Mouse (Mus musculus) adrenal gland (tissue): ENCODE data around the gene Tmem259.

Experiments
- intact Hi-C: fragments of 180-260 bp; cut with DNase I; formaldehyde crosslinking; loops from one replicate; pipeline ENCODE4 v1.15.1; 2025
- long read RNA-seq, 2 experiments: library from polyadenylated mRNA; unstranded; transcript quantifications; one replicate each; pipeline ENCODE4 v2.0.0; 2020; ENCODE audit warnings: borderline replicate concordance in 1 of 2; ENCODE audit not compliant: insufficient replicate concordance in 1 of 2

Tmem259 gene
- long read RNA-seq, experiment 1, partial matches to known transcripts, result 9 of 13 reads
- long read RNA-seq, experiment 1, other reads (novel, unspliced or antisense), result 2 of 13 reads
- long read RNA-seq, experiment 2, partial matches to known transcripts, result 5 of 12 reads
- long read RNA-seq, experiment 2, other reads (novel, unspliced or antisense), result 7 of 12 reads

DNA sequence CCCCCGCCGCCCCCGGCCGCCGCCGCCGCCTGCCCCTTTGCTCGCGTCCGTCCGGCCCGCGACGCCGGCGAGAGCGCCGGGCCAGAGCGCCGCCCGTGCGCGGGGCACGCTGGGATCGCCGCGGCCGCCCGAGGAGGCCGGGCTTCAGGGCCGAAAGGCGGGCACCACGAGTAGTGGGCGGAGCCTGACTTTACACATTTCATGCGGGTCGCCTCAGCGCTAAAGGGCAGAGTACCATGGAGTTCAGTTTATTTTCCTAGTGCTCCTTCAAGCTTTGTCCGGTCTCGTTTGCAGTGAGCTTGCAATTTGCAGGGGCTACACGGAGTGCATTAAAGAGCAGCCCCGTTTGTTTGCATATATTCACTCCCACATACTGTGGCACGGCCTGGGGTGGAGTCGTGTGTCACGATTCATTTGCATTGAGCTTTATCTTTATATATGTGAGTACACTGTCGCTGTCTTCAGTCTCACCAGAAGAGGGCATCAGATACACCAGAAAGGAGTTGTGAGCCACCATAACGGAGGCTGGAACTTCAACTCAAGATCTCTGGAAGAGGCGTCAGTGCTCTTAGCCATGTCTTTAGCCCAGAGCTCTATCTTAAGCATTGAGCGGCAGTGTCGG, at the start of gene Tmem259:
Gene Tmem259, minus strand, starts transcription at position 136 of the 622 bp plus-strand sequence.
- intact Hi-C loops, result no loop called here

DNA sequence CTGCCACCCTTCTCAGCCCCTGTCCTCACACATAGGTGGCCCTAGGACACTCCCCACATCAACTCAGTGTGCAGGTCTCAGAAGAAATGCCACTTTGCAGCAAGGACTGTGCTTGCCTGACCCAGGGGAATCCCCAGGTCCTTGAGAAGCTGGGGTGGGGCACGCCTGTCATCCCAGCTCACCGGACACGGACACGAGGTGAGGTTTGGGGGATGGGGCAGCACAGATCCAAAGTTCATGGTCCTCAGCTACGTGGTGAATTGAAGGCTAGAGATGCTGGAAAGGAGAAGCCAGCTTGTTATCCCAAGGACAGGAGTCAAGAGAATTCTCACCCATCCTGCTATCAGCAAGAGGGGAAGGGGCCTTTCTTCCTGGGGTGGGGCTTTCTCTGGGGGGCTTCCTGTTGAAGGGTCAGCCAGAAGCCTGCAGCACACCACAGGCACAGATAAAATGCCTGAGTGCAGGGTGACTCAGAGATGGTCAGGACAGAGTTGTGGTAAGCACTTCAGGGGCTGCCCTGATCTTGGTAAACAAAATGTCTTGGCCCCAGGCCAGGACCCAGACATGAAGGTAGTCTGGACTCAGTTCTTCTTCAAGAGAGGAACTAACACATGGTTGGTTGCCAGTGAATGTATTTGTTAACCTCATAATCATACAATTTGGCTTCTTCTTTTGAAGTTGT, 48.8 kb upstream of the Tmem259 start:
- intact Hi-C loops, result loop anchor here (5.0 kb wide), 1 partner anchor 36 kb away; the partner anchor contains the start of gene Abca7

DNA sequence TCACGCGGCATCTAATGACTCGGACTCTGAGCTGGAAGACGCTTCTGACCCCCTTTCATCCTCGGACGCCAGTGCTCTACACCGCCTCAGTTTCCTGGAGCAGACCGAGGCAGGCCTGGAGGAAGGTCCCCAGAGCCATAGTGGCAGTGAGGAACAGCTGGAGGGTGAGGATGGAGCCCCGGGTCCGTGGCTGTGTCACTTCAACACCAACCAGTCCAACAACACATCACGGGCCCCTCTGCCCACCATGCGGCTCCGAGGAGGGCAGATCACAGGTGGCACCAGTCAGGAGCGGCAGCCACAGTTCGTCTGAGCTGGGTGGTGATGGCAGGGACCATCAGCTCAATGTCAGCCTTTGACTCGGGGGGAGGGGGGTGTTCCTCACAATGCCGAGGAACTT, 46.6 kb upstream of the Tmem259 start:
- intact Hi-C loops, result loop anchor here (5.0 kb wide), 1 partner anchor 33 kb away; the partner anchor contains the start of gene Abca7

DNA sequence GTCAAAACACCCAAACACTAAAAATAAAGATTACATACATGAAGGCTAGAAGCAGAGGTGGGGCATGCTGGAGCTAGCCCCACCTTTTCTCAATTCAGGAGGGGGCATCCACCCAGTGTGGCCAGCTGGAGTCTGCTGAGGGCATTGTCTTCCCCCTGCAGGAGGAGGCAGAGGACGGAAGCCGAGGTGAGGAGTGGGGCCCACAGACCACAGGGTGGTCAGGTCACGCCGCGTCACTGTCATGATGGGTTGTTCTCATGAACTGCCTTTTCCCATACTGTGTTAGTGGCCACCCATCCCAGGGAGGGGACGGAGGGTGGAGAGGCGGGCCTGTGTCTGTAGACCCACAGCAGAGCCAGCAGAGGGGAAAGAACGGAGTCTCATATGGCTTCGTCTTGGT, 46.1 kb upstream of the Tmem259 start:
- intact Hi-C loops, result loop anchor here (5.0 kb wide), 1 partner anchor 33 kb away; the partner anchor contains the start of gene Abca7

DNA sequence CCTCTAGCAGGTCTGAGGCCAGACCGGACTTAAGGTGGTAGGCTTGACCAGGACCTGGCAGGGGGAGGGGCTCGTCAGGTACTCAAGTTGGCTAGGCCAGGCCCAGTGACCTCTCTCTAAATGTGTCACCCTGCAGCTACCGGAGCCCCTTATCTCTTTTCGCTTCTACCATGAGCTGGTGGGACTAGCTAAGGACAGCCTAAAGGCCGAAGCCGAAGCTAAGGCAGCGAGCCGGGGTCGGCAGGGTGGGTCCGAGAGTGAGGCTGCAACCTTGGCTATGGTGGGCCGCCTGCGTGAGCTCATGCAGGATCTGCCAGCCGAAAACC, 44.4 kb upstream of the Tmem259 start:
- intact Hi-C loops, result no loop called here

DNA sequence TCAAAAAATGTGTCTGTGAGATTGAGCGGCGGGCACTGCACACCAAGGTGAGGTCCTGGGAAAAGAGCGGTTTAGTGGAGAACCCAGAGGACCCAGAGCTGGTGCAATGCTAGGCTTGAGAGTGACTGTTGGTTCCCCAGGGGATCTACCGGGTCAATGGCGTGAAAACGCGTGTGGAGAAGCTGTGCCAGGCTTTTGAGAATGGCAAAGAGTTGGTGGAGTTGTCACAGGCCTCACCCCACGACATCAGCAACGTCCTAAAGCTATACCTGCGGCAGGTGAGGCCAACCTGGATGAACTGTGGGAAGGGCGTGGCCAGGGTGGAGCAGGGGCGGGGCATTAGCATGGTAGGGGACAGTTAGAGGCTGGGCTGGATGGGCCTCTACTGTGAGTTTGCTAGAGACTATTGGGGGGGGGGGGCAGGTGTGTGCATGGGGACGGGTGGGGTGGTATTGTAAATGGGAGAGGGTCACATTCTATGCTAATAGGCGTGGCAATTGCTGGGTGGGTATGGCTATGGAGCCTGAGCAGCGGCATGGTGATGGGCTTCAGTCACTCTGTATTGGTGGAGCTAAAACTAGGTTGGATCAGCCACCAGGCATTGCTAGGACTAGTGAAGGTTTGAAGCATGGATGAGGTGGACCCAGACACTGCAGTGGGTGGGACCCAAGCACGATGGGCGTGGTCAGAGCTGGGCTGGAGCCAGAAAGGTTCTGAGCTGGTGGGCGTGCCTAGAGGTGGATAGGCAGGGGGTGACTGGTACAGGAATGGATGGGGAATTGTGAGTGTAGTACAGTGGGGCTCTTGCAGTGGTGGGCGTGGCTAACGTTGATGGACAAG, 43.8 kb upstream of the Tmem259 start:
- intact Hi-C loops, result no loop called here

DNA sequence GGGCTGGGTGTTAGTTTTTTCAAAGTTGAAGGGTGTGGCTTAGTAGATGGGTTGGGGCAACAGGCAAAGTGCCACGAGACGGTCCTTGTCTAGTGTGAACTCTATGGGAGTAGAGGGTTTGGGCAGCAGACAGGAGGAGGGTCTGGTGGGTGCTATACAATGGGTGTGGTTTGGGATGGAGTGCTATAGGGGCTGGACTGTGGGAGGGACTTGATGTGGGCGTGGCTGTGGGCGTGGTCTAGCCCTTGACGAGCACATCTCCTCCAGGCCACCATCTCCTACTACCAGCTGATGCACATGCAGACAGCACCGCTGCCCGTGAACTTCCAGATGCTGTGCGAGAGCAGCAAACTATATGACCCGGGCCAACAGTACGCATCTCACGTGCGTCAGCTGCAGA, 41.8 kb upstream of the Tmem259 start:
- intact Hi-C loops, result no loop called here

DNA sequence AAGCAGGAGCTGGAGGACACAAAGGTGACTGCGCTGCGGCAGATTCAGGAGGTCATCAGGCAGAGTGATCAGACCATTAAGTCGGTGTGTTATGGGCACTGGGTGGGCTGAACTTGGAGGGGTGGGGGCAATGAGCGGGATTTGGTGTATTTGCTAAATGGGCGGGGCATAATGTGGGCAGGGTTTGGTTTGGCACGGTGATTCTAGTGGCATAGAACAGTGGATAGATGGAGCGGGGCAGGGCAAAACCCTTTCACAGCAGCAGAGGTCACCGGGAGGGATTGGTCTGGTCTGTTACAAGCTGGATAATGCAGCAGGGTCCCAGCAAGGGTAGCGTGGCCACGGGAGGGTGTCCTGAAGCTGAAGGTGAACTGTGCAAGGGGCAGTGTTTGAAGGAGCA, 41.3 kb upstream of the Tmem259 start:
- intact Hi-C loops, result no loop called here

DNA sequence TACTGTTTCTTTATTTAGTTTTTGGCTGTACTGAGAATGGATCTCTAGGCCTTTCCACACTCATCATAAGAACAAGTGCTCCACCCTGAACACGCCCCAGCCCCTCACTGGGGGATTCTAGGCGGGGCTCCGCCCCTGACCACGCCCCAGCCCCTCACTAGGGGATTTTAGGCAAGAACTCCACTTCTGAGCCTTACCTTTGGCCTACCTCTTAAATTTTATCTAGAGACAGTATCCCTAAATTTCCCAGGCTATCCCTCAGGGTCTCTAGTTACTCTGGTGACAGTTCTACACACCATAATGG, 40.9 kb upstream of the Tmem259 start:
- intact Hi-C loops, result no loop called here

DNA sequence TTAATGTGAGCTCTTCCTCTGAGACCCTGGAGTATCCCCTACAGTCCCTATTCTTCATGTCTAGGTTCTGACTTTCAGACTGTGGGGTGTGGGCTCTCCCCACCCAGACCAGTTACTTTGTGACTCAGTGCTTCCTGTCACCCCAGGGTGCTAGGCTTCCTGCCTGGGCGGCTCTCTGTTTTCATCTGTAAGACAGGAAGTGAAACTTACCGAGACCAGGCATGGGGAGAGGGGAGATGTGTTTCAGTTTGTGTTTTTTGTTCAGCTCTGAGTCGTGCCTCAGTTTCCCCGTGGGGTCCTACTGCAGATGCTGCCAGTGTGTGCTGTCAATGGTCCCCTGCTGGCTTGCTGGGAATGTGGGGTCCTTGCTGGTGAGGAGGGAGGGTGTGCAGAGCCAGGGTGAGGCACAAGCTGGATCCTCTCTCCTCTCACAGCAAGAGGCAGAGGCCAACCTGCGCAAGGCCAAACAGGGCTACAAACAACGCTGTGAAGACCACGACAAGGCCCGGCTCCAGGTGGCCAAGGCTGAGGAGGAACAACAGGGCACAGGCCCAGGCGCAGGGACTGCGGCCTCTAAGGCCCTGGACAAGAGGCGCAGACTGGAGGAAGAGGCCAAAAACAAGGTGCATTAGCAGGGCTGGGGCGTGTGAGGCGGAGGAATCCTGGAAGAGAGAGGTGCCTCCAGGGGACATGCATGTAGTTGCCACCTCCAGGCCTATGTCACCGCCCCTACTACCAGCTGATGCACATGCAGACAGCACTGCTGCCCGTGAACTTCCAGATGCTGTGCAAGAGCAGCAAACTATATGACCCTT, 40.3 kb upstream of the Tmem259 start:
- intact Hi-C loops, result no loop called here

DNA sequence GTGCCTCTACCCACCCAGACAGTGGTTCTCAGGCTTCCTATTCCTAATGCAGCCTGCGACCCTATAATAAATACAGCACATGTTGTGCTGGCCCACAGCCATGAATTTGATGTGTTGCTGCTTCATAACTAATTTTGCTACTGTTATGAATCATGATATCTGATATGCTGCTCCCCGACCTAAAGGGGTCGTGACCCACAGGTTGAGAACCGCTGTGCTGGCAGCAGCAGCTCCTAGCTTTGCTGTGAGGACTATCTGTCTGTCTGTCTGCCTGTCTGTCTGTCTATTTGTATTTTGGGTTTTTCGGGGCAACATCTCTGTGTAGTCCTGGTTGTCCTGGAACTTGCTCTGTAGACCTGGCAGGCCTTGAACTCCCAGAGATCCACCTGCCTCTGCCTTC, 39.6 kb upstream of the Tmem259 start:
- intact Hi-C loops, result no loop called here

DNA sequence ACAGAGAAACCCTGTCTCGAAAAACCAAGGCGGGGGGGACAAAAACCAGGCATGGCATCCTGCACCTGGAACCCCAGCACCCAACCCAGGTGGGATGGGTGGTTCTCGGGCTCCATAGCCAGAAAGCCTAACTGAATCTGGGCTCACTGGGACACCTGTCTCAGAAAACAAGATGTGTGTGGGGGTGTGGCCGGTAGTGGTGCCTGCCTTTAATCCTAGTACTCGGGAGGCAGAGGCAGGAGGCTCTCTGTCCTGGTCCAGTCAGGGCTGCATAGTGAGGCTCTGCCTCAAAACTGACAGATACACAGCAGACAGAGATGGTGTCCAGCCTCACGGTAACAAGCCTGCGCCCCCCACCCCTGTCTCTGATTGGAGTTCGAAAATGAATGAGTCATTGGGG, 38.7 kb upstream of the Tmem259 start:
- intact Hi-C loops, result no loop called here

DNA sequence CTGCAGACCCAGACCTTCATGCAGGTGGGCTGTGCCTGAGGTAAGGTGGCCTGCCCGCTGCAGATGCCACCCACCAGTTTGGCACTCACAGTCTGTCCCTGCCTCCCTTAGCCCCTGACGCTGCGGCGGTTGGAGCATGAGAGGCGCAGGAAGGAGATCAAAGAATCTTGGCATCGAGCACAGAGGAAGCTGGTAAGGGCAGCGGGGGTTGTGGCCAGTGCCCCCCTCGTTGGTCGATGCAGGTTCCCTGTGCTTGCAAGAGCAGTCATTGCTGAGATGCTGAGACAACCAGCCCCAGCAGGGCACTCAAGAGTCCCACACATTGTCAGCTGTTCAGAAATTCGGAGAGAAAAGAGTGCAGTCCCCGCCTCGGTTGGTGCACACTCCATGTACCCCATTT, 38.0 kb upstream of the Tmem259 start:
- intact Hi-C loops, result no loop called here

DNA sequence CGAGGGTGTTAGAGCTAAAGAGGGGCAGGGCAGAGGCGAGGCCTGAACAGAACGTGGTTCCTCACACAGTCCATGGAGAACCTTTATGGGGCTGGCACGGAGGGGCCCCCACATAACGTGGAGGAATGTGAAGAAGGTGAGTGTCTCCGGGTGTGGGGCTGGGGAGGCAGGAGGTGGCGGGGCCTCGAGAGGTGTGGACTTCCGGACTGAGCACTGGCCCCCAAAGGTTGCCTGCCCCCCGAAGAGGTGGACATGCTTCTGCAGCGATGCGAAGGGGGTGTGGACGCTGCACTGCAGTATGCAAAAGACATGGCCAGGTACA, 37.2 kb upstream of the Tmem259 start:
- intact Hi-C loops, result no loop called here

DNA sequence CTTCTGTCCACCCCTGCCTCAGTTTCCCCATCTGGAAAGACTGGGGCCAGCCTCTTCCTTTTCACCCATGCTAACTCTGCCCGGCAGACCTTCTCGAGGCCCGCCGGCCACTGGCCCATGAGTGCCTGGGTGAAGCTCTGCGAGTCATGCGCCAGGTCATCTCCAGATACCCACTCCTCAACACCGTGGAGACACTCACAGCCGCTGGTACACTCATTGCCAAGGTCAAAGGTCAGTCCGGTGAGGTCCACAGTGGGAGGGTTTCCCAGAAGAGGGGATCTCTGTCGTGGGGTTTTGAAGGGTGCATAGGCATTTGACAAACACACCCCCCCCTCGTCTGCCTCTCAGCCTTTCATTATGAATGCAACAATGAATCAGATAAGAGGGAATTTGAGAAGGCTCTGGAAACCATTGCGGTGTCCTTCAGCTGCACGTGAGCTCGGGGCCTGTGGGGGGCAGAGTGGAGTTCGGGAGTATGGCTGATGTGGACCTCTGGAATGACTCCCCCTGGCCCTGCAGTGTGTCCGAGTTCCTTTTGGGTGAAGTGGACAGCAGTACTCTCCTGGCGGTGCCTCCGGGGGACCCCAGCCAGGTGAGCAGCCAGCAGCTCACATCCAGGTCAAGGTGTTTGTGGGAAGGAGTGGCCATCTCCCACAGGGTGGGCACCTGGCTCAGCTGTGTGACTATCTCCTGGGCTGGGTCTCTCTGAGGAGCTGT, 36.6 kb upstream of the Tmem259 start:
- intact Hi-C loops, result no loop called here

DNA sequence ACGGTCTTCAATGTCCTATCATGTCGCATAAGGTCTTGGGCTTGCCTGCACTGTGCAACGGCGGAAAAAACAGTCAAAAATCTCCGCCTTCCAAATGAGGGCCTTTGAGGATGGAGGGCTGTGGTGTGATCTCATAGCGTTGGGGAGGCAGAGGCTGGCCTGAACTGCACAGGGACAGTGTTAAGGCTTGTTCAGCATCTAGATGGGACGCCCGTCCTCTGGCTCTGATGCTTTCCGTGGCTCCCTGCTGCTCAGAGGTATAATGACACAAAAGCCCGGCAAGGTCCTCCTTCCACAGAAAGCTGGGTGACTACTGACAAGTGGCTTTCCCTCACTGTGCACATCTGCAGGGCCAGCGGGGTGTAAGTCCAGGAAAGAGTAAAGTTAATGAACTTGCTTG, 36.1 kb upstream of the Tmem259 start:
- intact Hi-C loops, result no loop called here

DNA sequence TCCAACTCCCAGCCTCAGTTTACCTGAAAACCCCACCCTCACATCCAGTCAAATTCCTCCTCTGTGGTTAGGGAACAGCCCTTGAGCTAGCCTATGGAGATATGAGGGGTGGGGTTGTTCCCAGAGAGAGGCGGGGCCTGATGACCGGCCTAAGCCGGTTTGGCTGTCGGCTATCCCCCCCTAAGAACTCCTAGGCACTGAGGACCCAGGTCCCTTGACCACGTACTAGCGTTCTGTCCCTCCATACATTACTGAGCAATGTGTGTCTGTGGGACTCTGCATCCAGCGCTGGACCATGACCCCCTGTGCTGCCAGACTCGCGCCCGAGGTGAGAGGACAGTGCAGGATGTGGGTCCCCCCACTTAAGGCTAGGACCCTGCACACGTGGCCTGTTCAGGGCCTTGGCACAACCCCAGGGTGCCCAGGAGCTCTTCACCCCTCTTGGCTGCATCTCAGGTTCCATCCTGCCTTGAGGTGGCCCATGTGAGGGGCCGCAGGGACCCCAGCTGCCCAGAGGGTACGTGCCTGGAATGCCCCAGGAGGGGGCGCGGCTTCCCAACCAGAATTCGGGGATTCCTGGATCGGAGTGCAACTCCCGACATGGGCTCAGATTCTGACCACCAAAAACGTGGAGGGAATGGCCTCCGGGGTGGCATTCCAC, 35.5 kb upstream of the Tmem259 start:
- intact Hi-C loops, result no loop called here

DNA sequence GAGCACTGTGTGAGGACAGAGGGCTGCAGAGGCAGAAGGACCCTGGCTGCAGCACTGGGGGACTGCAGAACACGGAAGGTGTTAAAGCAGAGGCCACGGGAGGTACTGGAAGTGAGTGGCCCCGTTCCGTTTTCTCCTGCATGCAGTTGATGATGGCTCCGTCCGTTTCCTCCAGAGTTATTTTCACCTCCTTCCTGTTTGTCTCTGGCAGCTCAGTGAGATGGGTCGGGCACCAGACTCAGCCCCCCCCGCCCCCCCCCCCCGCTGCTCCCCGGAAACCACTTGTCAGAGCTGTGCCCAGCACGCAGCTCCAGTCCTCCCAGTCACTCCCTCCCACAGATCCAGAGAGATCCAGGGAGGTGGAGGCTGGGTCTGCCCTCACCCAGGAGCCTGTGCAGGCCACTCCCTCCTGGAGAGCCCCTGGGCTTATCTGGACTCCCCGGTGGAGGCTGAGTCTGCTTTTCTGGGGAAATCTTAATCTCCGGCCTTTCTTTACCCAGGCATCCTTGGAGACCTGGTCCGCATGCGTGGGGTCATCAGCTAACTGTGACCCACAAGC, 34.7 kb upstream of the Tmem259 start:
- intact Hi-C loops, result no loop called here

DNA sequence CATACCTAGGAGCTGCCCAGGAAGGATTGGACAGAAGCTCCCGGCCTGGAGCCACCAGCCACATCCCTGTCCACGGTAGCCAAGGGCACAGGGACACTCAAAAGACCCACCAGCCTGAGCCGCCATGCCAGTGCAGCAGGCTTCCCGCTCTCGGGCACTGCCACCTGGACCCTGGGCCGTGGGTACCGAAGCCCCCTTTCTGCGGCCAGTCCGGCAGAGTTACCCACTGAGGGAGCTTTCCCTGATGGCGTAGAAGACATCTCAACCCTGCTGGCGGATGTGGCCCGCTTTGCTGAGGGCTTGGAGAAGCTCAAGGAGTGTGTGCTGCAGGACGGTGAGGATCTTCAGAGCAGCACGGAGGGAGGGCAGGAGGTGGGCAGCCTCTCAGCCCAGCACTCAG, 33.6 kb upstream of the Tmem259 start:
- intact Hi-C loops, result no loop called here

DNA sequence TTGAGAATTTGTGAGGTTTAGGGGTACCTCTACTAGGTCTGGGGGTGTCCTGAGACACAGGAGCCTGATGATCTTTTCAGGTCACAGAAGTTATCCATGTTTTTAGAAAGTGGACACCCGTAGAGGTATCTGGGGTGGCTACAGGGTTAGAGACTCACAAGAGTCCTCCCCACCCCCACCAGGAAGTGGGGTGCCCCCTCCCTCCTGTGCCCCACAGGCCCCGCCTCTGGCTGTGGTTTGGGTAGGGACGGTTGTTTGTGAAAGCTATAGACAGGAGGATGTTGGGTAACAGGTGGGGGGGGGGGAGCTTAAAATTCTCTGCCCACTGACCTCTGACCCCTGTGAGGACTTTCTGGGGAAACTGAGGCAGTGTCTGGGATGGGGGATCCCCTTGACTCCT, 33.2 kb upstream of the Tmem259 start:
- intact Hi-C loops, result no loop called here
